Mouse (Mus musculus) stomach, postnatal 0 days (tissue): ENCODE measurements around the gene Cd80.

ENCODE experiments used
- CTCF ChIP-seq: IDR thresholded peaks from 2 replicates; pipeline ENCODE4 v1.5.1; 2016; ENCODE audit warnings: antibody characterized with exemption, low read depth, mild to moderate bottlenecking, moderate library complexity
- EP300 ChIP-seq: optimal IDR thresholded peaks from 2 replicates; pipeline ENCODE3; 2016; ENCODE audit warnings: antibody characterized with exemption

- TF ChIP-seq CTCF (peak; percentile 60), EP300 (no peak)
Observed at GRCm38 (mm10) chr16:38493890-38494289, 38.5 kb downstream of the Cd80 start.
